Mouse (Mus musculus) cerebellum, postnatal 36 days (tissue): ENCODE data around the gene Cfap61.

Experiments used
- DNase-seq, 2 experiments: peaks; one replicate each; pipeline ENCODE4 v3.0.0; 2021 to 2022; ENCODE audit warnings: mixed read lengths in 2 of 2

Gene Cfap61

DNA sequence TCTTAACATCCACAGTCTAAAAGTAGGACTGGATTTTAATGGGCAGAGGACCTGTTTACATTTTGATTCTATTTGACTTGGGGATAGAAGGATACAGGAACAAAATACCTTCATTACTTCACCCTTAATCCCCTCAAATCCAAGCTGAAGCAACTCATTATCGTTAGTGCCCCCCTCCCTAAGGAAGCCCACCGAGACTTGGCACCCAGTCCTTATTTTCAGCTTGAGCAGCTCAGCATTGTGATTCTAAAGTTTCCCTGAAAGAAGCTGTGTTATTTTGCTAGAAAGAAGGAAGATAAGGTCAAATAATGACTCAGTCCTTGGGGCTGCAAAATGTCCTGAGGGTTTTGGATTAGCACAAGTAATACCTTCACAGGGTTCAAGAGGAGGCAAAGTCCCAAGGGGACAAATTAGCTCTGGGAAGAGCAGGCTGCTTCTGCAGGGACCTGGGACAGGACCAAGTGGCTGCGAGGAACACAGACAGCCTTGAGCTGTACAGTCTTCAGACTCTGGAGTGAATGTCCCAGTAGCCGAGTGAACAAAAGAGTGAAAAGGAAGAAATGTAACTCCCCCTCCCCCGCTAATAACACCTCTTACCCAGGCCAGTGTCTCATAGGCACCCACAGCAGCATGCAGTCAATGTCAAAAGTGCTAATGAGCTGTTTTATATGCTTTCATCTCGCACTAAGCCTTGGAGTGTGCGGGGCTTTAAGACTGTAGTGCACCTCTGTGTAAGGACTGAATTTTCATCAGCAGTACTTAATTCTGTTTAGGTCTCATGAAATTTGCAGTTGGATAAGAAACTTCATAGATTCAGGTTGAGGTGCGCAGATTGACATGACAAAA lies 81.0 kb downstream of the Cfap61 start:
- no peak for DNase-seq

GRCm38 (mm10) chr2:146022846-146023245 lies 88.3 kb downstream of the Cfap61 start:
- no peak for DNase-seq

DNA sequence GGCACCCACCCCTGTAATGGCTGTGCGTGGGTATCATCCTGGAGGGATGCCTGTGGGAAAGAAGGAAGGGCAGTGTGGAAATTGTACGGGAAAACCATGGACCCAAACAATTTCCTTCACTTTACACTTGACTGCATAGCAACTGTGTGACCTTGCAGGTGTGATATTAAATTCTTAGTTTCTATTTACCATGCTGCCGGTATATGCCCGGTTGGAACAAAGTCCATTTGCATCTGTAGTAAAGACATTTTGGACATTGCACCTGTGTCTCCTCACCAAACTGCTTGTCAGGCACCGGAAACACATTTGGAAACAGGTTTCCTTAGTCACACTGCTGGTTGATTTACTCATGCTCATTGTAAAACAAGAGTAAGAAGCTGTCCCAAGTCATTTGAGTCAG lies 109.1 kb downstream of the Cfap61 start:
- DNase-seq = no peak

- peak; percentile 87 to 90 for DNase-seq
Measured at GRCm38 (mm10) chr2:146044926-146045890, 110.6 kb downstream of the Cfap61 start.

DNA sequence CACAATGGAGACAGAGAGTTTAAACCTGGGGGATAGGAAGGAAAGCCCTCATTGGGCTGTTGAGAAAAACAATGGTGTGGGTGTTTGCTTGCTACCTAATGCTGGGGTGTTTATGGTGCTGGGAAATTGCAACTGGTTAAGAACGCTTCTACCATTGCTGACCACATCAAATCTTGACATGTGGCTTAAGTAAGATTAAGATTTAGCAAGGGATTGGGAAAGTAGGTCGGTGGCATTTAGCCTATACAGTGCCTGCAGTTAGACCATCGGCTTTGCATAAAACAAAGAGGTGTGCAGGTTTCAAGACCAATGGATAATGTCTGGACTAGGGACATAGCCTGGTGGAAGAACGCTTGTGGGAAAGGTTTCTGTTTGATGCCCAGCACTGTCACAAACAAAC lies 113.1 kb downstream of the Cfap61 start:
- DNase-seq = no peak

DNA sequence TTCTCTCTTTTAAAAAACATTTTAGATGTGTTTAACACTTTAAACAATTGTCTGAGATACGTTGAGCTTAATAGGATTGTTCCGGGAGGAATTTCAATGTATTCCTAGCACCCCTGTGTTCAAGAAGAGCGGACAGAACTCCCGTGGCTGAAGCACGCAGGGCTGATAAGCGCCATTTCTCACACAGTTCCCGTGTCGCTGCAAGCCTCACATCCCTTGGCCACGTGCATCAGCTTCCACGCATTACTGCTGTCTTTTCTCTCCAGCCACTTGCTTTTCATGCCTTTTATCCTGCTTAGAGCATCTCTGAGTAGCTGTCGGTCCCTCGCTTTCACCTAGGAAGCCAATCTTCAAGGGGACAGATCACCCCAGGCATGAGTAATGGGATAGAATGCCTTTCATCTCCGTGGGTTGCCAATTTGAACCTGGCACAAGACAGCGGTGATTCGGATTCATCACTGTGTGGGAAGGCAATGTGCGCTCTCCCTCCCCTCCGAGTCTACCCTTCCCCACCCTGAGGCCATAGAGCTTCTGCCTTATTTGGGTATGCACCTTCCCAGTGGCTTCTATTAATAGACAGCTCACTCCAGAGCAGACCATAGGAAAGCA lies 113.7 kb downstream of the Cfap61 start:
- DNase-seq = no peak

DNA sequence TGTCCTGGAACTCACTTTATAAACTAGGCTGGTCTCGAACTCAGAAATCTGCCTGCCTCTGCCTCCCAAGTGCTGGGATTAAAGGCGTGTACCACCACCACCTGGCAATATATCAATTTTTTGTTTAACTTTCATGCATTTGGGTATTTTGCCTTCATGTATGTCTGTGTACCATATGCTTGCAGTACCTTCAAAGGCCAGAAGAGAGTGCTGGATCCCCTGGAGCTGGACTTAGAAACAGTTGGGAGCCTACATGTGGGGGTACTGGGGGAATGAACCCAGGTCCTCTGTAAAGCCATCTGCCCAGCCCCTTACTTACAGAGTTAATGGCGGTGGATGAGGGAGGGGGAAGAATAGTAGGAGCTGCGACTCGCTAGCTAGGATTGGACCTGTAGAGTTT lies 114.8 kb downstream of the Cfap61 start:
- no peak for DNase-seq

GRCm38 (mm10) chr2:146050069-146050468 lies 115.5 kb downstream of the Cfap61 start:
- DNase-seq = no peak

GRCm38 (mm10) chr2:146051334-146051733 lies 116.8 kb downstream of the Cfap61 start:
- DNase-seq = no peak

DNA sequence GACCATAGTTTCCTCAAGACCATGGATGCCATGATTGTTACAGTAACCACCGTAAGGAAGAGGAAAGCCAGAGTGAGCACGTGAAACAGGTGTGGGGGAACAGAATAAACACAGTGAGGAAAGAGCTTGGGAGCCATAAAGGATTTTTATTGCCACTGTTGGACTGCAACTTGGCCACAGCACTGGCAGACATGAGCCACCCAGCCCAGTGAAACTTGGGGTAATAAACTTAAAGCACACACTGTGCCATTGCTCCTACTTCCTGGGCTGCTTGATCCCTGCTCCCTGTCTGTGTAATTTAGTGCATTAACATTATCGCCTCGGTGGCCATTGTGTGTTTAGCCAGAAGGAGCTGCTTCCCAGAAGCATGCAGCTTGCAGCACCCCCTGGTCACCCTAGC lies 122.5 kb downstream of the Cfap61 start:
- no peak for DNase-seq

- DNase-seq = no peak
Measured at GRCm38 (mm10) chr2:146058791-146059190, 124.2 kb downstream of the Cfap61 start.

GRCm38 (mm10) chr2:146061421-146062300 lies 127.1 kb downstream of the Cfap61 start:
- no peak for DNase-seq

DNA sequence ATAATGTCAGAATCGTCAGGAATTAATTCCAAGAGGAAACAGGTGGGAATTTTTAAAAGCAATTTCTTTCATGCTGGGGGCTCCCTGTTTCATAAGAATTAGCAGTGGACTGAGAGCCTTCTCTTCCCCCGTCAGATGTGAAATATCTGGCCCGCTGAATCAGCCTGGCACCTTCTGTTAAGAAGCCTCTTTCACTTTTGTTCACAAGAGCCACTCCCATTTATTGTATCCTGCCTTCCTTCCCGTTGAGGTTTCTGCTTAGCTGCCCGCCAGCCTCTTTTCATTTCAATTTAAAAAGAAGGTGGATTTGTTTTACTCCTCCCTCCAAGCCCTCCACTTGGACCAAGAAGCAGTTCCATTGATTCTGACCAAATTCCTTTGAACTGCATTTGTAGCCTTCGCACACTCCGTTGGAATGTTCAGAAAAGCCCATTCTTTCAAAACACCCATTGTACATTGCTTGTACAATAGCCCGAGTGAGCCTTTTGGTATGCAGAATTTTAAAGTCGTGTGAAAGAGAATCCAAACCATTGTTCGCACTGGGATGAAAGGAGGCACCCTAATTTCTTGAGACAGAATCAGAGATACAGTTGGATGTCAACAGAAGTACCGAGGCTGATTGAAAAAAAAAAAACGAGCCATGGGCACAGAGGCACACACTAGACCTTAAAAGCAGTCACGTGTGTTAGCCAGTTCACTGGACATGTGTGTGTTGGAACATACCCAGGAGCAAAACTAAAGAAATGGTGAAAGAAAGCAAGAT lies 127.9 kb downstream of the Cfap61 start:
- no peak for DNase-seq

DNA sequence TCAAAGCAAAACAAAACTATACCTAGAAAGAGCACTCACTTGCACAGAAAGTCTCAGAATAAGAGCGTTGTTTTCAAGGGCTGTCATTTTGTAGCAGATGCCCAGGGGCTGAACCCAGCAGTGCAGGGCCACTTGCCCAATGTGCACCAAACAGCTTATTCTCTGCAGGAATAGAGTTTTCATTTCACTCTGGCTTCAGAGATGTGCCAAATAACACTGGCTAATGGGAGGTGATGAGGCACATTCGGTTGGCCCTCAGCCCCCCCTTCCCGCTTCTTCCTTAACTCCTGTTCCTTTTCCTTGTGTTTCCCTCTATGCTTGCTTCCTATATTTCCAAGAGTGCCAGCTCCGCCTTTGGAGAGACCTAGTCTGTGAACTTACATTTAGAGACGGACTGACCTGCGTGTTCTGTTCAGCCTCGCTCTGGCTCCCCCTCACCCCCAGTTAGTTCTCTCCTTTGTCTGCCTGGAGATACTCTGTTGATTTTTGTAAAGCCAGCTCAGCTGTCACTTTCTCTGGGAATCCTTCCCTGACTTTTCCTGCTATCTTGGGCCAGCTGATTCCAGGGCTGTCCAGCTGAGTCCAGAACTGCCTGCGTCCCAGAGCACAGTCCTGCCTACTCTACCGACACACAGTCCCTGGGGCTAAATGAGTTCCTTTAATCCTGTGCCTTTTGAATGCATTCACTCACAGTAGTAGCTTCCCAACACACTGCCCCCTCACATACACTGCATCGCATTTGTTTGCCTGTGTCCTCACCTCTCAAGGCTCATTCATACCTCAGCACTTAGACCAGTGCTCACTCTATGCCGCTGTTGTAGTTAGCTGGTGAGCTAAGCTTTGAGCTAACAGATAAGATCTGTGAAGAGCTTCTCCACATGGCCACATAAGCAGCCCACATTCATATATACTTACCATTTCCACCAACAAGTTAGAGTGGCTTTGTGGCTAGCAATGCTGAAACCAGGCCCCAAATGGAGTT lies 128.8 kb downstream of the Cfap61 start:
- no peak for DNase-seq

- no peak for DNase-seq
Measured at GRCm38 (mm10) chr2:146067364-146067763, 132.8 kb downstream of the Cfap61 start.

DNA sequence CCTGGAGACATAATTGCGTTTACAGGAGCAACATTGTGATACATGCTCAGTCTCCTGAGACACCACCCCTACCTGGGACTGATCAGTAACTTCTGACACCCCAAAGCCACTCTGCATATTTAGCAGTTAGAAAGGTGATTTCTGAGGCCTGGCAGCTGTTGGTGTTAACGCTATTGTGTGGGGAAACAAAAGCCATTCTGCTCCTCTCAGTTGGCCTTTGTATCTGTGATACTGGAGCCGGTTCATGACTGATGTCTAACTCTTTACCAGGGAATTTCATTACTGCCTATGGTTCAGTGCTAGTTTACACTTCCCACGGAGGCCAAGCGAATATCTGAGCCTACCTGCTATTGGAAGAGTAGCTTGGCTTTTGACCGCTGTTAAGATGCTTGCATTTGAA lies 138.7 kb downstream of the Cfap61 start:
- no peak for DNase-seq

DNA sequence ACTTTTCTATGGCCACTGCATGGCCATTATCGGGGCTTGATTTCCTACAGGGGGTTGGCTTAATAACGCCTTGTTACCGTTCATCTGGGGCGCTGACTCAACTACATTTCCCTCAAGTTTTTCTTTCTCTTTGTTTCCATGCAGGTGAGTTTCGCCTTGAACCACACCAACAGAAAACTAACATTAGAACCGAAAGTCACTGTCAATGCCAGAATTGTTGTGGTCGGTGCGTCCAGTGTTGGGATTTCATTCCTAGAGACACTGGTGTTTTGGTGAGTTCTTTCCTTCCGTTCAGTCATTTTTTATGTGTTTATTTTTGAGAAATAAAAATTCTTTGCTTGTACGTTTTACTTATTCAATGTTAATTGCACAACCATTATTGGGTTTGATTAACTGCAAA lies 142.5 kb downstream of the Cfap61 start:
- no peak for DNase-seq

GRCm38 (mm10) chr2:146080282-146080681 lies 145.7 kb downstream of the Cfap61 start:
- no peak for DNase-seq

DNA sequence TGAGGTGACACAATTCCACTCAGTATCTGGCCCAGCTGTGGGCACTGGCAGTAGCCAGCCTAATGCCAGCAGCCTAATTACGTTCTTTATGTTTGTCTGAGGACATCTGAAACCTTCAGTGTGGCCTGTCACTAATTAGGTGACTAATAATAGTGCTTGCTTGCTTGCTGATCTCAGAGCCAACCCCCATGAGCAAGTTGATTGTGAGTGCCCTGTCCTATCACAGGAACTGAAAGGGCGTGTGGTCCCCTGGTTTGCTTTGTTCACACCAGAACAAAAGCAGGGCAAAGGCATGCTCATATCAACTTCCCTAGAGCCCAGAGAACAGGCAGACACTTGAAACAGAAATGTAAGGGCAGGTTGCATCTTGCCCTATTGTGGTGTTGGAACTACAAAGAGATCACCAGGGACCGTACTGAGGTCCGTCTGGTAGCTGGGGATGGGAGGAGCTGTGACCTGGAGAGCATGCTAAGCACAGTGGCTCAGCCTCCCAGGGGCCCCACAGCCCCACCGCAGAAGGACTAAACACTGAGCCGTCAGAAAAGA lies 148.8 kb downstream of the Cfap61 start:
- no peak for DNase-seq

- no peak for DNase-seq
Measured at GRCm38 (mm10) chr2:146087411-146087810, 152.8 kb downstream of the Cfap61 start.
